Mouse (Mus musculus) lung, postnatal 0 days (tissue): ENCODE results near the gene Zfp354a.
"Not testable (repeated sequence)": the region's sequence is repeated elsewhere in the genome, so short reads cannot be mapped to it uniquely, and the experiment has no call there.

ENCODE experiments used
- CTCF ChIP-seq: IDR thresholded peaks from 2 replicates; pipeline ENCODE4 v1.5.1; 2016; ENCODE audit warnings: antibody characterized with exemption, mild to moderate bottlenecking
- EP300 ChIP-seq: IDR thresholded peaks from 2 replicates; pipeline ENCODE4 v1.6.1; 2016; ENCODE audit warnings: antibody characterized with exemption, mild to moderate bottlenecking, control low read depth

DNA sequence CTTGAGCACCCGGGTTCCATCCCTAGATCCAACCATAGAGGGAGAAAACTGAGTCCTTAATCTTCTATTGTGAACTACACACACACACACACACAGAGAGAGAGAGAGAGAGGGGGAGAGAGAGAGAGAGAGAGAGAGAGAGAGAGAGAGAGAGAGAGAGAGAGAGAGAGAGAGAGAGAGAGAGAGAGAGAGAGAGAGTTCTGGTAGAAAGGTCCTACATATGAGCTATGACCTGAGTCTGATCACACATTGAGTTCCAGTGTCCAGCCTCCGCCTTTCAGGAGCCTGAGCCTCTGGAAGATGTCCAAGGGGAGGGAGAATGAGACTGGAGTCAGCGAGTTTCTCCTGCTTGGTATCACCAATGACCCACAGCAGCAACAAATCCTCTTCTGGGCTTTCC lies 11.2 kb upstream of the Zfp354a start, which contains the start of gene Olfr1375:
- TF ChIP-seq CTCF, EP300: not testable (repeated sequence)
